Mouse (Mus musculus) intestine, embryonic 14.5 days (tissue): ENCODE data around the gene Zdhhc6. TPM values are rescaled to one million over a fixed set of nuclear protein-coding genes. Genes with fewer than 3 reads are reported as not detected.

Experiments
- ATAC-seq: fragments of 200-750 bp; cut with Nextera tagmentation; replicated peaks from 2 replicates; pipeline ENCODE4 v1.8.0; 2017; ENCODE audit warnings: low read depth, moderate number of reproducible peaks, moderate TSS enrichment, moderate library complexity; ENCODE audit not compliant: low FRiP score, low TSS enrichment
- DNase-seq: peaks from one replicate; pipeline ENCODE4 v3.0.0-alpha.2; 2018; ENCODE audit warnings: low spot score
- H3K27ac ChIP-seq: fragments of 300-500 bp; sonication (generic); 2 replicates; pipeline ENCODE4 v1.5.1; 2014; ENCODE audit warnings: low read depth, mild to moderate bottlenecking, control low read depth
- H3K27me3 ChIP-seq: fragments of 300-500 bp; sonication (generic); replicated peaks from 2 replicates; pipeline ENCODE4 v1.6.1; 2014; ENCODE audit warnings: low read length, control low read depth; ENCODE audit not compliant: control insufficient read depth, insufficient read depth
- H3K36me3 ChIP-seq: fragments of 300-500 bp; sonication (generic); 2 replicates; pipeline ENCODE4 v1.6.1; 2014; ENCODE audit warnings: low read length, control low read depth; ENCODE audit not compliant: control insufficient read depth, insufficient read depth
- H3K4me1 ChIP-seq: fragments of 300-500 bp; sonication (generic); replicated peaks from 2 replicates; pipeline ENCODE4 v1.6.1; 2014; ENCODE audit warnings: low read length, control low read depth, mixed read lengths; ENCODE audit not compliant: control insufficient read depth, insufficient read depth
- H3K4me2 ChIP-seq: fragments of 300-500 bp; sonication (generic); 2 replicates; pipeline ENCODE4 v1.6.1; 2014; ENCODE audit warnings: low read length
- H3K4me3 ChIP-seq: fragments of 300-500 bp; sonication (generic); 2 replicates; pipeline ENCODE4 v1.5.1; 2014; ENCODE audit warnings: low read depth, low read length, control low read depth, mixed read lengths
- H3K9ac ChIP-seq: fragments of 300-500 bp; sonication (generic); 2 replicates; pipeline ENCODE4 v1.6.1; 2014; ENCODE audit warnings: mild to moderate bottlenecking, low read length
- H3K9me3 ChIP-seq: fragments of 300-500 bp; sonication (generic); 2 replicates; pipeline ENCODE4 v1.6.1; 2016; ENCODE audit warnings: low read length, control low read depth; ENCODE audit not compliant: control insufficient read depth
- WGBS: fragments of 180-500 bp; shearing (Covaris S2); extraction: QIAGEN DNeasy Blood & Tissue Kit; methylation state at CpG from one replicate; pipeline ENCODE4 v1.1.7; 2014; 5-methylcytosine and 5-hydroxymethylcytosine counted together
- polyA plus RNA-seq: library from polyadenylated mRNA; unstranded; fragments of >200 nt; fragmentation: Nextera tagmentation; extraction: Ambion mirVana; gene quantifications from 2 replicates; pipeline ENCODE4 v1.2.1, GENCODE M21; 2014

Zdhhc6 gene
- polyA plus RNA-seq: 102 and 108 TPM in 2 replicates

- ATAC-seq: peak; percentile 84
- Histone ChIP-seq H3K9ac (peak within 1 kb of the TSS; percentile 81), H3K4me2 (peak within 1 kb of the TSS; percentile 72), H3K27me3 (no peaks in the 10 kb centered on the region), H3K4me3 (peak within 1 kb of the TSS; percentile 100), H3K27ac (peak within 1 kb of the TSS; percentile 78), H3K4me1 (peaks cover 10% of the 10 kb centered on the region), H3K9me3 (no peaks in the 10 kb centered on the region), H3K36me3 (peaks cover 17% of the 10 kb centered on the region)
- peak; percentile 98 for DNase-seq
- WGBS: under 1% methylated on average over 60 of the region's 60 CpGs
Observed at GRCm38 (mm10) chr19:55315452-55316108, at the start of gene Zdhhc6. Gene Zdhhc6, minus strand, starts transcription at chr19:55316032.

- no peak overlapping the region for H3K27ac ChIP-seq
- ATAC-seq (no peak), DNase-seq (no peak)
- no peak overlapping the region for H3K4me2 ChIP-seq
- no peaks in the 10 kb centered on the region for H3K9me3 ChIP-seq
- no peak overlapping the region for H3K4me3 ChIP-seq
- H3K9ac ChIP-seq: no peak overlapping the region
- WGBS: 98% methylated on average over 9 of the region's 9 CpGs
- H3K27me3 ChIP-seq: no peaks in the 10 kb centered on the region
- no peaks in the 10 kb centered on the region for H3K4me1 ChIP-seq
- H3K36me3 ChIP-seq: no peaks in the 10 kb centered on the region
Observed at GRCm38 (mm10) chr19:55362606-55363005, 46.8 kb upstream of the Zdhhc6 start.

GRCm38 (mm10) chr19:55350673-55351378 lies 35.0 kb upstream of the Zdhhc6 start:
- no peak overlapping the region for H3K27ac ChIP-seq
- WGBS: 67% methylated on average over 9 of the region's 9 CpGs
- no peaks in the 10 kb centered on the region for H3K4me1 ChIP-seq
- ATAC-seq: no peak
- no peaks in the 10 kb centered on the region for H3K9me3 ChIP-seq
- H3K9ac ChIP-seq: no peak overlapping the region
- H3K36me3 ChIP-seq: no peaks in the 10 kb centered on the region
- H3K27me3 ChIP-seq: no peaks in the 10 kb centered on the region
- no peak overlapping the region for H3K4me3 ChIP-seq
- no peak overlapping the region for H3K4me2 ChIP-seq
- DNase-seq: no peak

GRCm38 (mm10) chr19:55348187-55348586 lies 32.4 kb upstream of the Zdhhc6 start:
- WGBS: 90% methylated on average over 3 of the region's 3 CpGs
- DNase-seq (no peak), ATAC-seq (no peak)
- no peak overlapping the region for H3K4me3 ChIP-seq
- H3K4me2 ChIP-seq: no peak overlapping the region
- H3K4me1 ChIP-seq: no peaks in the 10 kb centered on the region
- no peak overlapping the region for H3K27ac ChIP-seq
- no peak overlapping the region for H3K9ac ChIP-seq
- H3K27me3 ChIP-seq: no peaks in the 10 kb centered on the region
- no peaks in the 10 kb centered on the region for H3K36me3 ChIP-seq
- H3K9me3 ChIP-seq: no peaks in the 10 kb centered on the region

GRCm38 (mm10) chr19:55343274-55343673 lies 27.4 kb upstream of the Zdhhc6 start:
- no peak overlapping the region for H3K9ac ChIP-seq
- DNase-seq (no peak), ATAC-seq (no peak)
- H3K4me1 ChIP-seq: no peaks in the 10 kb centered on the region
- H3K36me3 ChIP-seq: 0 out of 2 replicates have a peak, but pooled peaks cover 3% of the 10 kb centered on the region
- 83% methylated on average over 9 of the region's 9 CpGs for WGBS
- H3K27me3 ChIP-seq: no peaks in the 10 kb centered on the region
- H3K9me3 ChIP-seq: no peaks in the 10 kb centered on the region
- no peak overlapping the region for H3K27ac ChIP-seq
- no peak overlapping the region for H3K4me3 ChIP-seq
- no peak overlapping the region for H3K4me2 ChIP-seq

GRCm38 (mm10) chr19:55342423-55342822 lies 26.6 kb upstream of the Zdhhc6 start:
- H3K4me1 ChIP-seq: no peaks in the 10 kb centered on the region

GRCm38 (mm10) chr19:55341377-55341776 lies 25.5 kb upstream of the Zdhhc6 start:
- Histone ChIP-seq H3K27me3 (no peaks in the 10 kb centered on the region), H3K9me3 (no peaks in the 10 kb centered on the region), H3K4me3 (no peak overlapping the region), H3K27ac (no peak overlapping the region), H3K4me1 (no peaks in the 10 kb centered on the region), H3K4me2 (no peak overlapping the region), H3K36me3 (0 out of 2 replicates have a peak, but pooled peaks cover 3% of the 10 kb centered on the region), H3K9ac (no peak overlapping the region)
- no peak for DNase-seq
- 75% methylated on average over 3 of the region's 3 CpGs for WGBS
- no peak for ATAC-seq

More at GRCm38 (mm10) chr19:55342423-55342822, 26.6 kb upstream of the Zdhhc6 start:
- WGBS: 87% methylated on average over 7 of the region's 7 CpGs
- Histone ChIP-seq H3K9me3 (no peaks in the 10 kb centered on the region), H3K27ac (no peak overlapping the region), H3K4me3 (no peak overlapping the region), H3K27me3 (no peaks in the 10 kb centered on the region), H3K9ac (no peak overlapping the region), H3K4me2 (no peak overlapping the region), H3K36me3 (0 out of 2 replicates have a peak, but pooled peaks cover 3% of the 10 kb centered on the region)
- no peak for DNase-seq
- no peak for ATAC-seq

GRCm38 (mm10) chr19:55340521-55340920 lies 24.7 kb upstream of the Zdhhc6 start:
- 0 out of 2 replicates have a peak, but pooled peaks cover 3% of the 10 kb centered on the region for H3K36me3 ChIP-seq
- H3K4me1 ChIP-seq: no peaks in the 10 kb centered on the region
- H3K9ac ChIP-seq: no peak overlapping the region
- H3K27me3 ChIP-seq: no peaks in the 10 kb centered on the region
- no peak overlapping the region for H3K4me3 ChIP-seq
- ATAC-seq: no peak
- 91% methylated on average over 6 of the region's 6 CpGs for WGBS
- H3K4me2 ChIP-seq: no peak overlapping the region
- H3K9me3 ChIP-seq: no peaks in the 10 kb centered on the region
- no peak overlapping the region for H3K27ac ChIP-seq
- DNase-seq: no peak
